Mouse (Mus musculus) urinary bladder, postnatal 4 days (tissue): ENCODE measurements around the gene Tacr2.

Experiments used
- DNase-seq, 2 experiments: peaks; one replicate each; pipeline ENCODE4 v3.0.0; 2021 to 2022; ENCODE audit warnings: low spot score in 2 of 2

The Tacr2 gene

GRCm38 (mm10) chr10:62300006-62300827, 48.0 kb downstream of the Tacr2 start:
- no peak for DNase-seq

GRCm38 (mm10) chr10:62305090-62305489, 52.9 kb downstream of the Tacr2 start:
- DNase-seq, result no peak

- DNase-seq, result no peak
Measured at GRCm38 (mm10) chr10:62306483-62306882, 54.2 kb downstream of the Tacr2 start.

DNA sequence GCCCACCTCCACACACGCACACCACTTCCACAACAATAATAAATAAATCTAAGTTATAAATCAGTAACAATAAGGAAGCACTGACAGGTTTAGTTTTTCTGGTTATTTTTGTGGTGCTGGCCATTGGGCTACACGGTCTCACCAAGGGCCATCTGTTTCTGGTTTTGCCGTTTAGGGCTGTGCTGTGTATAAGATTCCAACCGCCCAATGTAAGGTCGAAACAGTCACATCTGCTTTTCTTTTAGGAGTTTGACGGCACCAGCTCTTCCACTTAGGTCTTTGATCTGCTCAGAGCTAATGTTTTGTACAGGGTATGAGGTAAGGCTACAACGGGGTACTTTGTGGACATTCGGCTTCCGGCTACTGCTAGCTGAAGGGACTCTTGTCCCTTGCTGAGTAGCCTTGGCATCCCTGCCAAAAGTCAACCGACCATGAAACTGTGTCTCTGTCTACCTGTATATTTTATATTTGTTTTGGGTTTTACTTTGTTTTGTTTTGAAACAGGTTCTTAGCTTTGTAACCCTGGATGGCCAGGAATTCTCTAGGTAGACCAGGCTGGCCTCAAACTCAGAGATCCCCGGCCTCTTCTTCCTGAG, 56.8 kb downstream of the Tacr2 start:
- no peak for DNase-seq

GRCm38 (mm10) chr10:62309593-62309992, 57.4 kb downstream of the Tacr2 start:
- DNase-seq, result no peak

GRCm38 (mm10) chr10:62310259-62311039, 58.2 kb downstream of the Tacr2 start:
- no peak for DNase-seq

DNA sequence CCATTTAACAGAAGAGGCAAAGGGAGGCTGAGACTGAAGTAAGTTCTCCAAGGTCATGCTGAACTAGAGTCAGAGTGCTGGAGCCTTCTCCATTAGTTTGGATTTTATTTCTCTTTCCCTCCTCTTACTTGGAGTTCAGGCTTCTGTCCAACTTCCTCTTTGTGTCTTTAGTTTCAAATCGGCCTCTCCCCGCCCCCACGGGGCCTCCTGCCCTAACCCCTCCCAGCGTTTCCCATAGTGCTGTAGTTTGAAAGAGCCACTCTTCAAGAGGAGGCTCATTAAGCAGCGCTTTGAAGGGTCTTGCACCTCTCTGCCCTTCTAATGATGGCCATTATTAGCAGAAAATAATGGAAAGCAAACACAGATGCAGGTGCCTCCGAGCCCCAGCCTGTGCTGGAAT, 59.2 kb downstream of the Tacr2 start:
- no peak for DNase-seq

GRCm38 (mm10) chr10:62313140-62313539, 60.9 kb downstream of the Tacr2 start:
- DNase-seq, result no peak

- no peak for DNase-seq
Measured at GRCm38 (mm10) chr10:62313885-62314424, 61.7 kb downstream of the Tacr2 start.
